Mouse (Mus musculus) granulocyte monocyte progenitor cell, adult 5-6 weeks (primary cell): Measurements from ENCODE around the gene Kif18b. TPM values are rescaled to one million over a fixed set of nuclear protein-coding genes. Genes with fewer than 3 reads are reported as not detected.

ENCODE experiments used
- ATAC-seq: replicated peaks from 2 replicates; pipeline ENCODE4 v1.8.0; 2016; ENCODE audit warnings: mild to moderate bottlenecking, moderate TSS enrichment, inconsistent platforms; ENCODE audit not compliant: poor library complexity, severe bottlenecking
- total RNA-seq, 2 experiments: library from RNA; stranded (forward) in 1 of 2; stranded (reverse) in 1 of 2; fragments of 200-712, 200-1000 nt in 1 of 2; fragments of >200 nt in 1 of 2; fragmentation: Nextera tagmentation in 1 of 2; gene quantifications; 2 replicates each; pipeline ENCODE4 v1.2.3; 2014 to 2017

The Kif18b gene
- 4.9 and 11.6 TPM in 2 replicates for total RNA-seq (2014; fragmentation: Nextera tagmentation)
- 19.9 and 22.6 TPM in 2 replicates for total RNA-seq (2017)

- ATAC-seq = peak; percentile 89
Observed at GRCm38 (mm10) chr11:102924557-102925350, at the start of gene Kif18b. Gene Kif18b, minus strand, starts transcription at chr11:102925124.

- no peak for ATAC-seq
Observed at GRCm38 (mm10) chr11:102972326-102972725, 47.4 kb upstream of the Kif18b start.

- ATAC-seq = no peak
Observed at GRCm38 (mm10) chr11:102971604-102972003, 46.7 kb upstream of the Kif18b start.

GRCm38 (mm10) chr11:102964547-102965091, 39.7 kb upstream of the Kif18b start:
- ATAC-seq = no peak

GRCm38 (mm10) chr11:102963855-102964546, 39.1 kb upstream of the Kif18b start:
- ATAC-seq = no peak

GRCm38 (mm10) chr11:102963246-102963854, 38.4 kb upstream of the Kif18b start:
- ATAC-seq = no peak

GRCm38 (mm10) chr11:102962861-102963245, 37.9 kb upstream of the Kif18b start:
- no peak for ATAC-seq

GRCm38 (mm10) chr11:102961082-102961481, 36.2 kb upstream of the Kif18b start:
- no peak for ATAC-seq

- no peak for ATAC-seq
Observed at GRCm38 (mm10) chr11:102958870-102959269, 33.9 kb upstream of the Kif18b start.

- no peak for ATAC-seq
Observed at GRCm38 (mm10) chr11:102958431-102958830, 33.5 kb upstream of the Kif18b start.

- ATAC-seq = no peak
Observed at GRCm38 (mm10) chr11:102957692-102958091, 32.8 kb upstream of the Kif18b start.

- ATAC-seq = no peak
Observed at GRCm38 (mm10) chr11:102956962-102957614, 32.2 kb upstream of the Kif18b start.

GRCm38 (mm10) chr11:102952922-102953321, 28.0 kb upstream of the Kif18b start:
- no peak for ATAC-seq

- ATAC-seq = 0 out of 2 replicates have a peak, but pooled peaks have one; percentile 33
Observed at GRCm38 (mm10) chr11:102948043-102948961, 23.4 kb upstream of the Kif18b start.

GRCm38 (mm10) chr11:102946992-102947343, 22.0 kb upstream of the Kif18b start:
- ATAC-seq = peak; percentile 17; the same call in 1 of the 2 replicates

- peak; percentile 96 for ATAC-seq
Observed at GRCm38 (mm10) chr11:102946265-102946991, 21.5 kb upstream of the Kif18b start, which contains the start of gene C1ql1. Gene C1ql1, minus strand, starts transcription at chr11:102946688.

GRCm38 (mm10) chr11:102945306-102946264, 20.7 kb upstream of the Kif18b start:
- ATAC-seq = no peak
